Mouse (Mus musculus): ENCODE measurements around the gene Fam192a.

- TF ChIP-seq CTCF (IDR thresholded peaks at IDR 0.05; ENCODE audit: low read depth, low read length) (no peak), GATA1 (IDR thresholded peaks at IDR 0.05; ENCODE audit: borderline replicate concordance, low read length) (no peak), POLR2AphosphoS5 (IDR thresholded peaks at IDR 0.05; ENCODE audit: insufficient replicate concordance, low read depth, low read length) (no peak), TAL1 (conservative IDR thresholded peaks at IDR 0.05; ENCODE audit: low read depth, low read length) (no peak), GATA2 (IDR thresholded peaks at IDR 0.05; ENCODE audit: borderline replicate concordance, low read depth, low read length) (no peak)
Measured at GRCm38 (mm10) chr8:94568098-94568497, 33.7 kb downstream of the Fam192a start.

Measured in G1E (cell line).